Mouse (Mus musculus) liver, embryonic 14 days (tissue): ENCODE data around the gene Vmn2r25. TPM values are rescaled to one million over a fixed set of nuclear protein-coding genes. Genes with fewer than 3 reads are reported as not detected.

Source experiments
- polyA plus RNA-seq: library from polyadenylated mRNA; depleted of rRNA; stranded (reverse); fragments of >200 nt; gene quantifications from 2 replicates; pipeline ENCODE4 v1.2.3, GENCODE M21; 2012; rRNA removed

Vmn2r25 gene
- polyA plus RNA-seq, result not detected in 2 replicates

DNA sequence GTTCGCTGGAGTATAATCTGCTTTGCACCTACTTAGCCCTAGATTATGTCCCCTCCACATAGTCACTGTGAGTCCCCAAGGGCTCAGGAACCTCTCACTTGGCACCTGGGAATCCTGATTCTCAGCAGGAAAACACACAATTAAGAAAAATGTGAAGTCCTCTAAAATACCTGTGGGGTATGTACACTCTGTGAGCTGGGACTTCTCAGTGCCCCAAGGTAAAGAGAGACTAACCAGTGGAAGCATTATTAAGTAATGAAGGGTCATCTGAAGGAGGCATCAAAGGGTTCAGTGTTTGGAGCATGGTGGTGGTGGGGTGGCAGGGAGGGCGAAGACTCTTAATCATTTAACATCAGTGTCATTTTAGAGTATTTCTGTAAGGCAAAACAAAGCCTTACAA is at the start of gene Vmn2r25:
Vmn2r25 (minus strand) TSS at position 101 of the 400 bp plus-strand sequence.

DNA sequence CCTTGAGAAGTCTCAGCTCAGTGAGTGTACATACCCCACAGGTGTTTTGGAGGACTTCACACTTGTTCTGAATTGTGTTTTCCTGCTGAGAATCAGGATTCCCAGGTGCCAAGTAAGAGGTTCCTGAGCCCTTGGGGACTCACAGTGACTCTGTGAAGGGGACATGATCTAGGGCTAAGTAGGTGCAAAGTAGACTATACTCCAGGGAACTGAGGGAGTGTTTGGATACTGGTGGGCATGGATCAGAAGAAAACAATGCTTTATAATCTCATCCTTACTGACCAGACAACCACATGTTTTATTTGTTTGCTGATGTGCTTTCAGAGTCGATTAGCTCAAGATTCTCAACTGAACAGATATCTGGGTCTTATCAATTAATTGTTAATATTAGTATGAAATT is 74.7 kb downstream of the Vmn2r25 start, which contains the start of gene Vmn2r24:
Vmn2r24 (plus strand) TSS at position 301 of the 400 bp plus-strand sequence.

Other genes starting within 250 kb of the Vmn2r25 start
- not detected in 2 replicates for gene Vmn2r22, start 202.7 kb downstream of the Vmn2r25 start, polyA plus RNA-seq
- not detected in 2 replicates for gene Vmn2r23, start 150.8 kb downstream of the Vmn2r25 start, polyA plus RNA-seq
- gene Vmn2r24, start 74.6 kb downstream of the Vmn2r25 start, polyA plus RNA-seq, result not detected in 2 replicates
- gene Vmn2r26, start 171.1 kb upstream of the Vmn2r25 start, polyA plus RNA-seq, result under 0.01 TPM in 1 of 2 replicates, not detected in the other